Mouse (Mus musculus) lung, postnatal 4 days (tissue): Measurements from ENCODE around the gene Cdkl3.

Source experiments
- DNase-seq, 2 experiments: peaks; one replicate each; pipeline ENCODE4 v3.0.0; 2021

The Cdkl3 gene

GRCm38 (mm10) chr11:52127169-52127568, 123.1 kb downstream of the Cdkl3 start:
- DNase-seq = no peak

- no peak for DNase-seq
Measured at GRCm38 (mm10) chr11:52127760-52128159, 123.7 kb downstream of the Cdkl3 start.

GRCm38 (mm10) chr11:52128316-52129061, 124.5 kb downstream of the Cdkl3 start:
- DNase-seq = no peak

GRCm38 (mm10) chr11:52129171-52129570, 125.2 kb downstream of the Cdkl3 start:
- DNase-seq = peak in 1 of 2 experiments; percentile 23

- peak in 1 of 2 experiments; percentile 27 for DNase-seq
Measured at GRCm38 (mm10) chr11:52129621-52130450, 125.8 kb downstream of the Cdkl3 start.

- no peak for DNase-seq
Measured at GRCm38 (mm10) chr11:52130451-52131068, 126.5 kb downstream of the Cdkl3 start.
